Mouse (Mus musculus) lung, postnatal 0 days (tissue): Measurements from ENCODE around the gene Wdr62.

Experiments
- CTCF ChIP-seq: IDR thresholded peaks from 2 replicates; pipeline ENCODE4 v1.5.1; 2016; ENCODE audit warnings: antibody characterized with exemption, mild to moderate bottlenecking
- EP300 ChIP-seq: IDR thresholded peaks from 2 replicates; pipeline ENCODE4 v1.6.1; 2016; ENCODE audit warnings: antibody characterized with exemption, mild to moderate bottlenecking, control low read depth

DNA sequence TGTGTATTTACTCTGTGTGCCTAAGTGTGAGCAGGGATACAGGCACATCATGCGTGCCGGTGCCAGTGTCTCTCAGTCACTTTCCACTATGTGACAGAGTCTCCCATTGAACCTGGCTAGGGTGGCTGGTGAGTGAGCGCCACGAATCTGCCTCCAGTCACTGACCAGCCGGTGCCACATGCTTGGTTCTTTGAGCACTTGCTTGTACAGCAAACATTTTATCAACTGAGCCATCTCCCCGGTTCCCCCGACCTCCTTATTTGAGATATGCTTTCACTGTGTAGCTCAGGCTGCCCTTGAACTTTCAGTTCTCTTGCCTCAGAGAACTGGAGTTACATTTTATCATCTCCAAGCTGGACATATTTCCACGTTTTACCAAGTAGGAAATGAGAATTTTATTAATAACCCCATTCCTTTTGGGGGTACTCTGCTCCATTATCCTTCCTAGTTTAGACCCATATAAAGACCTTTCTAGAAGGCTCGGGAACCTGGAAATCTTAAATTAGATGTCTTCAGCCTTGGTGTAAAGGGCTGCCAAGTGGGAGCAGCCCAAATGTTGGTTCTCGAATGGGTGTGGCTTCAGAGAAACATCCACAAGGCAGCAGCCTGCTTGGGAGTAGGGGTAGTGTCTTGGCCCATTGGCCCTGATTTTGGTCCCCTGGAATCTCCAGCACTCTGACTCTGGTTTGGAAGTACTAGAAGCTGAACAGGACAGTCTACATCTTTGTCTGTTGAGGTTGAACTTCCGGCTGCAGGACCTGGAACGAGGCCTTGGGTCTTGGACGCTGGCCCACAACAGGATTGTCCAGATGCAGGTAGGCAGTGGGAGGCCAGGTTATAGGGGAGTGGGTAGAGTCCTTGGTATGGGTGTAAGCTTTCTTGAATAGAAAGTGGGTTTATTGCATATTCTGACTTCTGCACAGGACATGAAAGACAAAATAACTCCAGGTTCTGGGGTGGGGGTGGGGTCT lies 35.6 kb upstream of the Wdr62 start:
- TF ChIP-seq CTCF (no peak), EP300 (no peak)
